ENCODE assay signal across 32 mouse cellular contexts in the genomic region with DNA sequence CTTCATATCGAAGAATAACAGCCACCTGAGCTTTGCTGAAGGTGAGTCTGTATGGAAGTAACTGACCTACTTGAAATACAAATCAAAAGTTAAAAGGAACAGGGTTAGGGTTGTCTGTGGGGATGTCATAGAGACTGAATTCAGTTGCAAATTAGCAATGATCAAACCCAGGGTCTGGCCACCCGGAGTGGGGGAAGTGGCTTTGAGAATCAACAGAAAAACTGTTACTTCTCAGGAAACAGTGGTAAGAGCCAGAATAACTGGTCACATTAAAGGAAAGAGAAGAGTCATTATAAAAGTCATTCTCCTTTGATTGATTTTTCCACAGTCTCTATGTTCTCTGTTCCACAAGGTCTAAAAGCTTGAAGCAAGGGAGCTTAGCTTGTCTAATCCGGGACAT.
"Had no signal": no experiment of that assay in that cellular context is flagged by ENCODE, and none has a peak within 500 bp of the region (broad histone marks: within the 10 kb centered on the region; RNA-seq: fewer than 3 reads in every experiment).

No protein-coding gene starts in this region.

- H3K4me3 ChIP-seq: left cerebral cortex, adult 2 months; limb, embryonic 10.5 days; limb, embryonic 12.5 days; limb, embryonic 13.5 days; limb, embryonic 15.5 days; liver, embryonic 12.5 days; liver, embryonic 13.5 days; liver, embryonic 15.5 days; lung, embryonic 15.5 days; megakaryocyte, embryonic 14.5 days; midbrain, embryonic 10.5 days; midbrain, embryonic 12.5 days; midbrain, embryonic 13.5 days; midbrain, embryonic 15.5 days; myocyte; neural tube, embryonic 12.5 days had no signal

- H3K9ac ChIP-seq: limb, embryonic 12.5 days; limb, embryonic 13.5 days; limb, embryonic 15.5 days; liver, embryonic 12.5 days; liver, embryonic 13.5 days; liver, embryonic 14.5 days; liver, embryonic 15.5 days; liver, postnatal 0 days; lung, embryonic 14.5 days; lung, embryonic 15.5 days; midbrain, embryonic 12.5 days; midbrain, embryonic 13.5 days; midbrain, embryonic 15.5 days; neural tube, embryonic 12.5 days had no signal

- H3K4me1 ChIP-seq: limb, embryonic 10.5 days; limb, embryonic 12.5 days; limb, embryonic 13.5 days; limb, embryonic 15.5 days; liver, embryonic 12.5 days; liver, embryonic 13.5 days; liver, embryonic 15.5 days; lung, embryonic 15.5 days; midbrain, embryonic 10.5 days; midbrain, embryonic 12.5 days; midbrain, embryonic 13.5 days; midbrain, embryonic 15.5 days; neural tube, embryonic 12.5 days had no signal

- H3K9me3 ChIP-seq: limb, embryonic 15.5 days; liver, embryonic 15.5 days; lung, embryonic 15.5 days had no signal

- DNase-seq: left cerebral cortex, postnatal 4 days; liver; liver, embryonic 13.5 days; liver, postnatal 0 days; lung, adult 18-20 months; lung, adult 2 months; lung, embryonic 14.5 days; lung, postnatal 10 days; lung, postnatal 14 days; lung, postnatal 36 days; lung, postnatal 4 days; midbrain, embryonic 14.5 days had no signal

- ATAC-seq: liver, embryonic 12.5 days; liver, postnatal 0 days; lung, postnatal 0 days; midbrain, embryonic 13.5 days; midbrain, embryonic 15.5 days; midbrain, embryonic 16.5 days had no signal

- H3K36me3 ChIP-seq: limb, embryonic 10.5 days; limb, embryonic 12.5 days; limb, embryonic 13.5 days; limb, embryonic 15.5 days; liver, embryonic 12.5 days; liver, embryonic 13.5 days; liver, embryonic 15.5 days; lung, embryonic 15.5 days; midbrain, embryonic 10.5 days; midbrain, embryonic 12.5 days; midbrain, embryonic 13.5 days; midbrain, embryonic 15.5 days; neural tube, embryonic 12.5 days had no signal

- H3K4me2 ChIP-seq: limb, embryonic 12.5 days; limb, embryonic 13.5 days; limb, embryonic 15.5 days; liver, embryonic 11.5 days; liver, embryonic 12.5 days; liver, embryonic 13.5 days; liver, embryonic 15.5 days; lung, embryonic 14.5 days; lung, embryonic 15.5 days; midbrain, embryonic 12.5 days; midbrain, embryonic 13.5 days; midbrain, embryonic 15.5 days; neural tube, embryonic 12.5 days had no signal

- H3K27ac ChIP-seq: left cerebral cortex, adult 2 months; limb, embryonic 10.5 days; limb, embryonic 12.5 days; limb, embryonic 13.5 days; limb, embryonic 15.5 days; liver, embryonic 12.5 days; liver, embryonic 13.5 days; liver, embryonic 14.5 days; liver, embryonic 15.5 days; lung, embryonic 15.5 days; macrophage; midbrain, embryonic 10.5 days; midbrain, embryonic 12.5 days; midbrain, embryonic 13.5 days; midbrain, embryonic 15.5 days; neural tube, embryonic 12.5 days had no signal

- H3K27me3 ChIP-seq: limb, embryonic 12.5 days; limb, embryonic 13.5 days; limb, embryonic 15.5 days; liver, embryonic 12.5 days; liver, embryonic 13.5 days; liver, embryonic 15.5 days; lung, embryonic 15.5 days; megakaryocyte, embryonic 14.5 days; midbrain, embryonic 12.5 days; midbrain, embryonic 13.5 days; midbrain, embryonic 15.5 days; neural tube, embryonic 12.5 days had no signal
